Mouse (Mus musculus) neural tube, embryonic 13.5 days (tissue): ENCODE data around the gene Kifap3. TPM values are rescaled to one million over a fixed set of nuclear protein-coding genes. Genes with fewer than 3 reads are reported as not detected.

Experiments
- ATAC-seq: fragments of 200-750 bp; cut with Nextera tagmentation; 2 replicates; pipeline ENCODE4 v1.8.0; 2017; ENCODE audit warnings: low read depth, mild to moderate bottlenecking, moderate TSS enrichment, moderate library complexity
- H3K27ac ChIP-seq: fragments of 300-500 bp; sonication (generic); replicated peaks from 2 replicates; pipeline ENCODE4 v1.5.1; 2015; ENCODE audit warnings: moderate library complexity, mild to moderate bottlenecking, inconsistent platforms
- H3K27me3 ChIP-seq: fragments of 300-500 bp; sonication (generic); 2 replicates; pipeline ENCODE4 v1.6.1; 2015; ENCODE audit warnings: mild to moderate bottlenecking, inconsistent platforms
- H3K36me3 ChIP-seq: fragments of 300-500 bp; sonication (generic); 2 replicates; pipeline ENCODE4 v1.6.1; 2015; ENCODE audit warnings: mild to moderate bottlenecking, inconsistent platforms
- H3K4me1 ChIP-seq: fragments of 300-500 bp; sonication (generic); replicated peaks from 2 replicates; pipeline ENCODE4 v1.6.1; 2015; ENCODE audit warnings: inconsistent platforms
- H3K4me2 ChIP-seq: fragments of 300-500 bp; sonication (generic); 2 replicates; pipeline ENCODE4 v1.6.1; 2015; ENCODE audit warnings: inconsistent platforms, mild to moderate bottlenecking, moderate library complexity
- H3K4me3 ChIP-seq: fragments of 300-500 bp; sonication (generic); 2 replicates; pipeline ENCODE4 v1.5.1; 2015; ENCODE audit warnings: mild to moderate bottlenecking, inconsistent platforms
- H3K9ac ChIP-seq: fragments of 300-500 bp; sonication (generic); 2 replicates; pipeline ENCODE4 v1.6.1; 2015; ENCODE audit warnings: moderate library complexity, mild to moderate bottlenecking, inconsistent platforms
- H3K9me3 ChIP-seq: fragments of 300-500 bp; sonication (generic); 2 replicates; pipeline ENCODE4 v1.6.1; 2016; ENCODE audit warnings: inconsistent platforms
- WGBS: fragments of 180-500 bp; shearing (Covaris S2); methylation state at CpG from one replicate; pipeline ENCODE4 v1.1.7; 2015; 5-methylcytosine and 5-hydroxymethylcytosine counted together
- polyA plus RNA-seq: library from polyadenylated mRNA; unstranded; fragments of >200 nt; fragmentation: Nextera tagmentation; extraction: Ambion mirVana; gene quantifications from 2 replicates; pipeline ENCODE4 v1.2.1, GENCODE M21; 2015

Gene Kifap3
- polyA plus RNA-seq, 1 experiment from 2014 or later: 105 TPM

DNA sequence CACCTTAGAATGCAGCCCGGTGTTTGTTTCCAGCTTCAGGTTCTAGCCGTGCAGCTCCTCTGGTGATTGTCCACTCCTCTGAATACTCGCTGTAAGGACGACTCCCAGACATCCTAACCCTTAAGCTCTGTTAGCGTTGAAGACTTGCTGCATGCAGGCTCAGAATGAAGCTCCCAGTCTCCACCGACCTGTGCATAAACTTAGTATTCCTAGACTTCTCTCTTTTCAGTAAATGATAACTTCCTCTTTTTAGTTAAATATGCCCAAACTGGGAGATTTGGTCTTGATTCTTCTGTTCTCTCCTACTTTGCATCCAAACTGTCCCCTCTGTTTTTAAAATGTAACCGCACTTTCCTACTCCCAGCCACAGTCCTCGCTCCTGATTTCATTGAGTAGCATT is 61.2 kb downstream of the Kifap3 start:
- ATAC-seq: no peak
- WGBS: 92% methylated on average over 8 of the region's 8 CpGs
- Histone ChIP-seq H3K27me3 (no peaks in the 10 kb centered on the region), H3K9ac (no peak overlapping the region), H3K4me1 (no peaks in the 10 kb centered on the region), H3K4me3 (no peak overlapping the region), H3K27ac (no peak overlapping the region), H3K9me3 (no peaks in the 10 kb centered on the region), H3K36me3 (peaks cover 5% of the 10 kb centered on the region; the same call in 1 of the 2 replicates), H3K4me2 (no peak overlapping the region)

DNA sequence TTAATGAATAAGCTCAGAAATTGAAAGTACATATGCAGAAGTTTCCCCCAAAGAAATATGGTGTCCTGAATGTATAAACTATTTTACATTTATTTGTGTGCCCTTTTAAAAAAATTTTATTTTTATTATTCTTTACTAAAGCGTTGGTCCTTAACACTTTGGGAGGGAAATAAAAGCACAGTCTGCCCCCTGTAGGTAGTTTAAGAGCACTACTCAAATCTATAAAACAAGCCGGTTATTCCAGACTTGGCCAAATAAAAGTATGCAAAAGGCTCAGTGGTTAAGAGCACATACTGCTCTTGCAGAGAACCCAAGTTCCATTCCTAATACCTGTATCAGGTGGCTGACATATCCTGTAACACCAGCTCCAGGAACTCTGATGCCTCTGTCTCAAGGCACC is 62.9 kb downstream of the Kifap3 start:
- H3K27ac ChIP-seq: no peak overlapping the region
- no peaks in the 10 kb centered on the region for H3K4me1 ChIP-seq
- H3K36me3 ChIP-seq: peaks cover 5% of the 10 kb centered on the region; the same call in 1 of the 2 replicates
- no peaks in the 10 kb centered on the region for H3K27me3 ChIP-seq
- no peaks in the 10 kb centered on the region for H3K9me3 ChIP-seq
- WGBS: 55% methylated on average over 2 of the region's 2 CpGs
- ATAC-seq: no peak
- H3K4me3 ChIP-seq: no peak overlapping the region
- no peak overlapping the region for H3K4me2 ChIP-seq
- no peak overlapping the region for H3K9ac ChIP-seq

DNA sequence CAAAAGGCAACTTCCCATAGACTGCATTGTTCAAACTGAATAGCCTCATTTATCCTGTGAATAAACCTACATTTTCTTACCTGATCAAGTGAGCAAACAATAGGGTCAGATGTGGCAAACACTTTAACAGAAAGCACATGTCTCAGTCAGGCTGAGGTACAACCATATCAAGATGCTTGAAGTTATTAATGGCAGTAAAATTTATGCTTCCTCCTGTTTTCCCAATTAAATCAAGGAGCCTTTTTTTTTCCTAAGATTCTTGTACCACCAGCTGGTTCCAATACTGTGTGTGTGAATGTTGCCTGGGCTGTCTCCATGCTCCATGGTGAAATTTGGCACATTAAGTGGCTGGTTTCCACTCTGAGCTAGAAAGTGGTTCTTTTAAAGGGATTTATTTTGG is 64.5 kb downstream of the Kifap3 start:
- Histone ChIP-seq H3K4me3 (no peak overlapping the region), H3K36me3 (peaks cover 10% of the 10 kb centered on the region), H3K9me3 (no peaks in the 10 kb centered on the region), H3K9ac (no peak overlapping the region), H3K4me2 (no peak overlapping the region), H3K4me1 (no peaks in the 10 kb centered on the region), H3K27ac (no peak overlapping the region), H3K27me3 (no peaks in the 10 kb centered on the region)
- ATAC-seq: no peak

DNA sequence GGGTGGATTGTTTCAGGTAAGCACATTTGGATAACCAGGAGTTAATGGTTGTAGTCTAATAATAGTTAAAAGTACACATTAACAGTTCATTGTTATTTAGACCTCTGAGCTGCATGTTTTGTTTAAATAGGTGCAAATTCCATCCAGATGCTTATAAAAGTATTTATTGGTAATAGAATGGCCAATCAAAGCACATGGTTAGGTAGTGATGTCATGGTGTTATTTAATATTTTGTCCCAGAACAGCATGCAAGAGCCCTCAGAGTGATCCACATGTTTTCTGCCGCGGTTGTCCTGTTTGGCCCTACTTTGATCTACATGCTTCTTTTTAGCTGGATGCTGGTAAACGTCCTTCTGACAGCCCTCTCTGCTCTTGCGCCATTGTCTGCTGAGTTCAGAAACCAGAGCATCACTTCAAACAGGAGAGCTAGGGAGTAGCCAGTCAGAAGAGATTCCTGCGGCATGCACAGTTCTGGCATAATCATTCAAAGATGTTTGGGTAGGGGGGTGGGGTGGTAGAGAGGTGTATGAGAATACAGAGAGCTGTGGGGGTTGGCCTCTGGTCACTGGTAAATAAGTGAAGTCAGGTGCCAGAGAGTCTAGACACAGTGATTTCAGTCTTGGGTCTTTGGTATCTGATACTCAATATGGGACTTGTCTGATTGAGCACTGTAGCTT is 73.6 kb downstream of the Kifap3 start:
- Histone ChIP-seq H3K36me3 (peaks cover 32% of the 10 kb centered on the region), H3K4me2 (no peak overlapping the region), H3K27ac (no peak overlapping the region), H3K9me3 (no peaks in the 10 kb centered on the region), H3K4me1 (no peaks in the 10 kb centered on the region), H3K9ac (no peak overlapping the region), H3K27me3 (no peaks in the 10 kb centered on the region), H3K4me3 (no peak overlapping the region)
- no peak for ATAC-seq
- WGBS: 72% methylated on average over 5 of the region's 5 CpGs

DNA sequence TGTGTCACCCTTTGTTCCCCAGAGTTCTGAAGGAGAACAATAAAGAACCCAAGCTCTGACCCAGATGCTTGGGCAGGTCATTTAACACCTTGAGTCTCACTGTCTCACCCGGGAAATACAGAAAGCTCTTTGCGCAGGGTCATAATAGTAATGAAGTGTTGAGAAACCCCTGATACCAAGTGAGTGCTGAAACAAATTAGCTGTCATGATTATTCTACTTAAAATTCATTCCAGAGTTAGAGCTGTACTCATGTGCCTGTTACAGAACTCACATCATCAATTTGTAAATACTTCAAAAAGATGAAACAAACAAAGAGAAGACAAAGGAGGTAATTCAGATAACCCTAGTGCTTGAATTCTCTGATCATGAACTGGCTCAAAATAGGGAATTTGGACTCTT is 79.0 kb downstream of the Kifap3 start:
- no peaks in the 10 kb centered on the region for H3K27me3 ChIP-seq

DNA sequence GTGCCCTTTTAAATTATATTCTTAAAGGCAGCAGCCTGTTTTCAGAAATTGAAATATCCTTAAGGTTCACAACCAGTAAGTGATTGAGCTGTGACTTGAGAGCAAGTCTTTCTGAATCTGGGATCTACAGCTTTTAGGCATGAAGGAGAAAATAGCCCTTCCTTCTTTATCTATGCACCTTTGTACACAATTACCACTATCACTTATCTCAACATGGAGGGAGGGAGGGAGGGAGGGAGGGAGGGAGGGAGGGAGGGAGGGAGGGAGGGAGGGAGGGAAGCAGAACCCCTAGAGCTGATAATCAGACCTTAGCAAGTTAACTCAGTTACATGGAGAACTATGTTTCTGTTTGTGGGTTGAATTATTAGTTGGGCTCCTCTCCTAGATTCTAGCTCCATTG is 82.2 kb downstream of the Kifap3 start:
- Histone ChIP-seq H3K4me2 (no peak overlapping the region), H3K9me3 (no peaks in the 10 kb centered on the region), H3K27me3 (no peaks in the 10 kb centered on the region), H3K4me1 (no peaks in the 10 kb centered on the region), H3K36me3 (peaks cover 70% of the 10 kb centered on the region), H3K4me3 (no peak overlapping the region), H3K9ac (no peak overlapping the region), H3K27ac (no peak overlapping the region)
- ATAC-seq: no peak

More for the DNA sequence above, 79.0 kb downstream of the Kifap3 start:
- no peak for ATAC-seq
- Histone ChIP-seq H3K4me3 (no peak overlapping the region), H3K4me1 (no peaks in the 10 kb centered on the region), H3K4me2 (no peak overlapping the region), H3K36me3 (peaks cover 55% of the 10 kb centered on the region), H3K9ac (no peak overlapping the region), H3K9me3 (no peaks in the 10 kb centered on the region), H3K27ac (no peak overlapping the region)
- WGBS: 90% methylated on average over 2 of the region's 2 CpGs

DNA sequence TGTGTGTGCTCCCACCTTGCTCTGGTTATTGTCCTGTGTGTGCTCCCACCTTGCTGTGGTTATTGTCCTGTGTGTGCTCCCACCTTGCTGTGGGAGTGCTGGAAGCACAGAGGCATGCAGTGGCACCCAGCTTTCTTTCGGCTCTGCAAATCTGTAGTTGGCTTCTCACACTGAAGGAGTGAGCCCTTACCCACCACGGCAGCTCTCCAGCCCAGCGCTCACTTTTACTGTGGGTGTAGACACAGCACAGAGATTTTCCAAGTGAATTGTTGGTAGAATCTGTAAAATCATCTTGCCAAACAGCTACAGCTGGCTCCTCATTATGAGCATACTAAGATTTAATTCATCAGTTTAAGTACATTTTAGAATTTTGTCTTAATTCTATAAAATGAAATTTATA is 93.8 kb downstream of the Kifap3 start:
- H3K9ac ChIP-seq: no peak overlapping the region
- H3K4me2 ChIP-seq: no peak overlapping the region
- H3K9me3 ChIP-seq: no peaks in the 10 kb centered on the region
- H3K27ac ChIP-seq: no peak overlapping the region
- no peak overlapping the region for H3K4me3 ChIP-seq
- no peak for ATAC-seq
- peaks cover 13% of the 10 kb centered on the region for H3K36me3 ChIP-seq
- H3K27me3 ChIP-seq: no peaks in the 10 kb centered on the region
- H3K4me1 ChIP-seq: no peaks in the 10 kb centered on the region
- 95% methylated on average over 3 of the region's 3 CpGs for WGBS

DNA sequence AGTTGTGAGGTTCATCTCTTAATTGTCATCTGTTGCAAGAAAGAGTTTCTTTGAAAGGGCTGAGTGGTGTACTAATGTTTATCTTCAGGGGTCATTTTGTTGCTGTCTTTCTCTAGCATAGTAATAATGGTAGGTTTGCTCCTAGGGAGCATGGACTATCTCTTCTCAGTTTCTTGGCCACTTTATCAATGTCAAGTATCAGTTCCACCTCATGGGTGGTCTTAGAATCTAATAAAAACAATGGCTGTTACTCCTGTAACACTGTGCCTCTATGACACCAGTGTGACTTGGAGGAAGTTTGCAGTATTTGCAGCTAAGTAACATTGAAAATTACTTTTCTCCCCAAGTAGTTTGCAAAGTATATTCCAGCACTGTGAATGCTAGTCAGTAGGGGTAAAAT is 110.2 kb downstream of the Kifap3 start:
- Histone ChIP-seq H3K27me3 (no peaks in the 10 kb centered on the region), H3K36me3 (peaks cover 18% of the 10 kb centered on the region)
- ATAC-seq: no peak

DNA sequence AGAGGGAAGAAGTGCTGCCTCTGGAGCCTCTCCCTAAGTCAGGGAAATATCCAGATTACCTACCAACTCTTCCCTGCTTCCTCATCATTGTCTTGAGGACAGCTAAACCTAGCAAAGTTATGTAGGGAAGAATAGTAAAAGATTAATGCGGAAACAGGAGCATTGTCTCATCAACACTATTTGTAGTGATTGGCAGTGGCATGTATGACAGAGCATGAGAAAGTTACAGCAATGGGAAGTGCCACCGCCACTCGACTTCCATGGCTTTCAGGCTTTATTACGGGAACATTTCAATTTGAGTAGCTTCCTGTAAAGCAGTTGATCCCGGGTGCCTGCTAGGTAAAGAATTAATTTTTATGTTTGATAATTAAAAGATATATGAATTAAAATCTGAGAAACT is 113.9 kb downstream of the Kifap3 start:
- 92% methylated on average over 5 of the region's 5 CpGs for WGBS
- Histone ChIP-seq H3K27ac (no peak overlapping the region), H3K4me3 (no peak overlapping the region), H3K4me1 (no peaks in the 10 kb centered on the region), H3K9ac (no peak overlapping the region), H3K9me3 (no peaks in the 10 kb centered on the region), H3K4me2 (no peak overlapping the region), H3K27me3 (no peaks in the 10 kb centered on the region), H3K36me3 (peaks cover 8% of the 10 kb centered on the region; the same call in 1 of the 2 replicates)
- no peak for ATAC-seq

More for the DNA sequence above, 110.2 kb downstream of the Kifap3 start:
- no peak overlapping the region for H3K4me3 ChIP-seq
- H3K27ac ChIP-seq: no peak overlapping the region
- H3K4me1 ChIP-seq: no peaks in the 10 kb centered on the region
- no peaks in the 10 kb centered on the region for H3K9me3 ChIP-seq
- no peak overlapping the region for H3K9ac ChIP-seq
- H3K4me2 ChIP-seq: no peak overlapping the region

DNA sequence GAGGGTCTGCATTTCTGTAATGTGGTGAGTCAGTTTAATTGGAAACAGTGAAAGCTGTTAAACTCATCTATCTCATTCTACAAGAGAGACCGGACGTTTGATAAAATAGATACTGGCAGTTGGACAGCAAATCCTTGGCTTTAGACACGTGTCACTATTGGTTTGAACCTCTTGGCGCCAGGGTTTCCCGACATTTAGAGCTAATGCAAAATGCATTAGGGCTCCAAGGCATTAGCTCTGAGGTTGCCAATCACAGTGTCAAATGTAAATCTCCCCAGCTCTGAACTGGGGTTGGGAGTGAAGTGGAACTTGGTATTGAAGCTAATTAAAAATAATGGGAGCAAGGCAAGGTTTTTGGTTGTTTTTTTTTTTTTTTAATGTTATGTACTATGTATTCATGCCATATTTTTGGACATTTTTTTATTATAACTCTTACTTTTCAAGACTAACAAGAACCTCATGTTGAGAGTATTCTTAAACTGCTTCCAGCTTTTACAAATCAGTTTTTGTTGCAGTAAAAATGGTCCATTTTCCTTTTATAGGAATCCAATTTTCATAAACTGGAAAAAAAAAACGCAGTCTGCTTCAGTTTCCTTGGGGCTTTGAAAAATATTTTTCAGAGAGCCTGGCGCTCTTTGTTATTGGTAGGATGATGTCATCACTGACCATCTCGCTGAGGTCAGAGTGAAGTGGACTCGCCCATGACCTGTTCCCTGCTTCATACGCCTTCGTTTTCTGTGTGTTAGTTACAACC is 114.6 kb downstream of the Kifap3 start:
- H3K27ac ChIP-seq: no peak overlapping the region
- WGBS: 77% methylated on average over 11 of the region's 11 CpGs
- H3K36me3 ChIP-seq: peaks cover 6% of the 10 kb centered on the region; the same call in 1 of the 2 replicates
- no peaks in the 10 kb centered on the region for H3K27me3 ChIP-seq
- ATAC-seq: no peak
- no peak overlapping the region for H3K4me3 ChIP-seq
- H3K4me1 ChIP-seq: no peaks in the 10 kb centered on the region
- no peaks in the 10 kb centered on the region for H3K9me3 ChIP-seq
- H3K9ac ChIP-seq: no peak overlapping the region
- H3K4me2 ChIP-seq: no peak overlapping the region

DNA sequence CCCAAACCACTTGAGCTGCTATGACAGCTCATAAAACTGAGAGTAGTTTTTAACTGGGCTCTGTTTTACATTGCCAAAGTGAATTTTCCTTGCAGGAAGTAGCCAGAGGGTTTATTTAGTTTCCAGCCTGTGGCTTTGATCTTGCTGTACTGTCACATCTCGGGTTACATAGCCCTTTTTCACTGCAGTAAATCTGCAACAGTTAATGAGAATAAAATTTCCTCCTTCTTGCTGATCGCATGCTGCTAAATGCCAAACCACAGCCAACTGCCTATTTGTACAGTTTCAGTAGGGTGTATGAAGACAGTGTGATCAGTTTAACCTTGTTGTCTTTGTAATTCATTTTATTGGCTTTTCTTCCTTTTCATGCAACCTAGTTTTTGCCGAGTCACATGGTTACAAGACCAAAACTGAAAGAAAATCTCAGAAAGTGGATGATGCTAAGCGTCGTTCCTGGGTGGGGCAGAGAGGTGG is 118.9 kb downstream of the Kifap3 start:
- WGBS: 72% methylated on average over 5 of the region's 5 CpGs
- no peak overlapping the region for H3K9ac ChIP-seq

DNA sequence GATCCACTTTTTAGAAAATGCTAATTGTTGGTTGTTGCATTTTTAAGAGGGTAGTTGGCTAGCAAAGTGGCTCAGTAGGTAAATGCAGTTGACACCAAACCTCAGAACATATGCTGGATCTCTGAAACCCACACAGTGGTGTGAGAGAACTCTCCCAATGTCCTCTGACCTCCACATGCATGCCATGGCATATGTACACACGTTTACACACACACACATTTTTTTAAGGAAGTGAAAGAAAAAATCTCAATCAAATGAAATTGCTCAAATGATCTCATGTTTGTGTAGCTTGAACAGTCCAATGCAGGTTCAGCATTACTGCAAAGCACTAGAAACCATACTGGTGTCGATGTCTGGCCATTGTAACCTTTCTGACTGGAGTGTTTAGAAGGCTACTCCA is 120.2 kb downstream of the Kifap3 start:
- Histone ChIP-seq H3K4me3 (no peak overlapping the region), H3K9ac (no peak overlapping the region), H3K4me2 (no peak overlapping the region), H3K27ac (no peak overlapping the region), H3K9me3 (no peaks in the 10 kb centered on the region), H3K36me3 (peaks cover 15% of the 10 kb centered on the region), H3K27me3 (no peaks in the 10 kb centered on the region), H3K4me1 (no peaks in the 10 kb centered on the region)
- no peak for ATAC-seq
- WGBS: 96% methylated on average over 2 of the region's 2 CpGs

More for the DNA sequence above, 118.9 kb downstream of the Kifap3 start:
- Histone ChIP-seq H3K9me3 (no peaks in the 10 kb centered on the region), H3K4me2 (no peak overlapping the region), H3K36me3 (peaks cover 15% of the 10 kb centered on the region), H3K27me3 (no peaks in the 10 kb centered on the region), H3K4me3 (no peak overlapping the region), H3K4me1 (no peaks in the 10 kb centered on the region), H3K27ac (no peak overlapping the region)
- no peak for ATAC-seq
